Mouse (Mus musculus) cerebellum, adult 8-10 months (tissue): ENCODE results near the gene Lrrc57.

ENCODE experiments used
- DNase-seq: peaks from one replicate; pipeline ENCODE4 v3.0.0; 2022

The Lrrc57 gene

DNA sequence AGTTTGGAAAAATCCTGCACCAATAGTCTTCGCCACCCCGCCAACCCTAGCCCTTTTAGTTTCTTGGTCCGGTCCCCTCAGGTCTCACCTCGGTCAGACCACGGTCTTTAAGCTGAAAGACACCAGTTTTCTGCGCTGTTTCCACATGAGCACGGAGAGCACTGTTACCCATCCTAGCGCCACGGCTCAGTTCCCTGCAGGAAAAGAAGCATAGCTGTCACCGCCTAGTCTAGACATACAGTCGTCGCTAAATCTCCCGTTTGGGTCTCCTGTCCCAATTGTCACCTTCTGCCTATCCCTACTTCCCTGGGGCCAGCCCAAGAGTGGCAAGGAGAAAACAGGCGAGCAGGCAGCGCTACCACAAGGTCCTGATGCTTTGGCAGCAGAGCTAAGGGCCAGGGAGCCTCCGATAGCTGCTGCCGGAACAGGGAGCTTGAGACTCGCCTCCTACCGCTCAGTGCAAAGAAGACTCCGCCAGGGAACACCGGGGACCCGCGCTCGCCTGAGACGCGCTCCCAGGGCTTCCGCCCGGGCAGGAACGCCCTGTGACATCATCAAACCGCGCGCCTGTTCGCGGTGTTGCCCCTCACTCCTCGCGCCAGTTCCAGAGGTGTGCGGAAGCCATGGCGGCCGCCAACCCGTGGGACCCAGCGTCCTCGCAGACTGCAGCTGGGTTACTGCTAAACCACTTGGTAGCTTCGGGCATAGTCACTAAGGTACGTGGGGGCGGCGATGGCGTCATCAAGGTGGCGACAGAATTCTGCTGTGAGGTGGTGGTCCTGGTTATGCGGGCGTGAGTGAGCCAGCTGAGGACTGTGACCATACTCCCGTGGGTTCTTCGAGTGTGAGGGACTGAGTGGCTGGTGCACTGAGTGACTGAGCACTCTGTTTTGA, at the start of gene Lrrc57, which contains the start of gene Haus2:
TSS of gene Lrrc57 (minus strand) at position 691 of the 894 bp plus-strand sequence.
TSS of gene Haus2 (plus strand) at position 554 of the 894 bp plus-strand sequence.
- peak; percentile 88 for DNase-seq

DNA sequence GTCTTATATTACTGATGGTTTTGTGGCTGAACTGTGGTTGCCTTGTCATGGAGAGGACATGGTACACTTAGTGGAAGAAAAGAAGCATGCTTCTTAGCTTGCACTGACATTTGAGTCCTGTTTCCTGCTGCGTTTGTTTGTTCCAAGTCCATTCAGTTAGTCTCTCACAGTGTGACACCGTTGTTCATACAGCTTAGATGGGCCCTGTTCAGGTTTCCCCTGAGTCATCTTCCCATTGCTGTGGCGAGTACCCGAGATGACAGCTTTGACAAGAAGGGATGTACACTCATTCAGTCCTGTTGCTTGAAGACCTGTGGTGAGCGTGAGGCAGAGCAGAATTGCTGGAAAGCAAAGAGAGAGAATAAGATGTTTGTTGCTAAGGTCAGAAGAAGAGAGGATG, 49.2 kb upstream of the Lrrc57 start:
- DNase-seq: no peak

DNA sequence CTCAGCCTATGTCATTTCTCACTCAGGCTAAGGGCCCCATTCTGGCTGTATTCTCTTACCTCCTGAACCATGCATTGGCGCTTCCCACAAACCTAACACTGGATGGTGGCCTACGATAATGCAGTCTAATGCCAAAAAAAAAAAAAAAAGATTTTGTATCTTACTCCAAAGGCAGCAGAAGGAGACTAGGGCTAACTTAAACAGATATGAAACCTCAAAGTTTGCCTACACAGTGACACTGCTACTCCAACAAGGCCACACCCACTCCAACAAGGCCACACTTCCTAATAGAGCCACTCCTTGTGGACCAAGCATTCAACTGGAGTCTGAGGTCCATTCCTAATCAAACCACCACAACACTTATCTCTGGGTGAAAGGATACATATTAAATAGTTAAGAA, 47.4 kb upstream of the Lrrc57 start:
- DNase-seq: no peak

DNA sequence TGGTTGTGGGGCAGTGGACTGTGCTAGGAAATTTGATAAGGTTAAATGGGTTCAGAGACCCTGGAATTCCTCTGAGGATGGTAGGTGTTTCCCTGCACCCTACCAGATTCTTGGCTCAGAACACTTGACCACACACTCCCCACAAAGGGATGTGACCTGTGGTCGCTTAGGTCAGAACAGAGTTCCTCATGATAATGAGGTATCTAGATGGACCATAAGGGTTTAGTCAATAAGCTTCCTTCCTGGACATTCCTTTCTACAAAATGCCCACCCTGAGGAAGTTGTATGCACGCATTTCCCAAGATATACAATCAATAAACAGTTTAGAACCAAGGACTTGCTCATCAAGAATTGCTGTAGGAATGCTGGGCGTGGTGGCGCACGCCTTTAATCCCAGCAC, 46.6 kb upstream of the Lrrc57 start:
- no peak for DNase-seq

DNA sequence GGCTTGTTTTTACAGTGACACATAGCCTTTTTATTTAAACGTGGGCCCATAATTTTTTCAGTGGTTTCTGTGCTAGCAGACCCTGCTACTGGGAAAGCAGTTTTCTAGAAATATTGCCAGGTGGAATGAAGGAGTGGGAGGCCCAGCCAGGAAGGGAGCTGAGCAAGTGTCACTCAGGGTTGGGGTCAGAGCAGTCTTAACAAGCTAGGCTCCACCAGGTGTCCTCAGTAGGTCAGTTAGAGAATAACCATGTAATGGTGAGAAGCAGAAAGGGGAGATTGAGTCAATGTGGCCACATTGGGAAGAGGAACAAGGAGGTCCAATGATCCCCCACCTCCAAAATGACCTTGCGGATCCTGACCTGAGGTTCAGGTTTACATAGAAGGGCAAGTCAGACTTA, 45.4 kb upstream of the Lrrc57 start:
- DNase-seq: no peak

DNA sequence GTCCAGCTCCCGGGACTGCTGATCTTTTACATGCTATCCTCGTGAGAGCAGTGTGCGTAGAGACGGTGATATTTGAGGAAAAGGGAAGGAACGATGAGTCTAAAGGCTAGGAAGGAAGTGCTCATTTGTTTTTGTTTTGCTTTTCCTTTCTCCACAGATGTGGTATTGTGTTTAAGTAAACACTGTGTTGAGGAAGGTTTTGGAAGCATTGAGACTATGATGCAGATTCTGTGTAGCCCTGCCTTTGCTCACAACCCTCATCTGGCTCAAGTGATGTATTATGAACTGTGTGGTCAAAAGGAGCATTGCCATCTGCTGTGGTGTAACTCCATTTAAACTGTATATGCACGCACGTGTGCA, 43.6 kb upstream of the Lrrc57 start:
- DNase-seq: no peak

DNA sequence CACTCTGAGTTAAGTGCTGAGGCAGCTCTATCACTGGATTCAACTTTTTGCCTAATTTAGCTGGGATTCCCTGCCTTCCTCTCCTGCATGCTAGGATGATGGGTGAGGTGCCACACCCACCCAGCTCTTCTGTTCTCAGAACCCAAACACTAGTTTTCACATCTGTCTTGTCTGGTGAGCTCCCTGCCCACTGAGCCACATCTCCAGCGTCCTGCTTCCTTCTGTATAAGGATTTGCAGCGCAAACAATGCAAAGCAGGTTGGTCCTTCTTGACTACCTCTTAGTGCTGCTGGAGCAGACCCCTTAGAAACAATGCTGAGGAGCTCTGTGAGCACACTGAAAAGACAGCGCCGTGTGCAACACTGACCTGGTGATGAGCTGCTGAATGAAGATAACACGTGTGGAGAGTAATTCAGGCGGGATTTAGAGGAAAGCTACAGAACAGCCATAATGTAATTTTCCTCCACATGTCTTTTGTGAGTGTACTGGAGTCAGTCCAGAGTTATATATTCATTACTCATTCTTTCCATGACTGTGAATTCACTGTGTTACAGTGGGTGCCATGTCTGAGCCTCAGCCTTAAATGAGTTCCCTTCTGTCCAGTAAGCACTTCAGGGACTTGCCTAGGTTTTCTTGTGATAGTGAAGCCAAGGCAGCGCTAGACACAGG, 43.1 kb upstream of the Lrrc57 start:
- no peak for DNase-seq

DNA sequence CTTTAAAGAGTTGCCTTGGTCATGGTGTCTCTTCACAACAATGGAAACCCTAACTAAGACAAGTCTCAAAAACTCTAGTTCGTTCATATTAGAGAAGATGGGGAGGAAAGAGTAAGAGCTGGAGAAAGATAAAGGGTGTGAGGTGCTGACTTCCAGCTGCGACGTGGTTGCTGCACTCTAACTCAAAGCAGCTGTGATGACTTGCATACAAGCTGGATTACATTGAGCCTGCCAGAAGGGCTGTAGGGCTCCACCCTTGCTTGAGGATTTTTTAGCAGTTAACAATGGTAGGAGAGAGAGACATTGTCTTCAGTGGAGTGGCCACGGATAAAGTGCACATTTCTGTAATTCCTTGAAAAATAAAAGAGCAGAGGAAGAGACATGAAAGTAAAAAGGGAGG, 37.5 kb upstream of the Lrrc57 start:
- DNase-seq: no peak

DNA sequence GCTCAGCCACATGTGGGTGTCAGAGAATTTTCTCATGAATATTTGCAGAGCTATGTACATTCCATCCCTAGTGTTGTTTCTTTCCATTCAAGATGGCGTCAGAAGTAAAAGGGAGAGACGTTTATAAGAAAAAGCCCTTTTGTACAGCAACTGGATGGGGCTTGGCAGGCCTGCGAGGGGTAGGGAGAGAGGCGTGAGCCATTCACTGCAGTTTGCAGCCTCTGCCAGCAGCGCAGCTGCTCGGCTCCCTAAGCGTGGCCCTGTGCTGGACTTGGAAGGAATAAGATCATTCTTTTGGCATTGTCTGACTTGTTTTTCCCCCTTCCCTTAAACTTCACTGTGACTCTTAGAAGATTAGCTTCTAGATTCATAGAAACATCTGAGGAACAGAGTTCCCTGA, 34.5 kb upstream of the Lrrc57 start:
- no peak for DNase-seq

DNA sequence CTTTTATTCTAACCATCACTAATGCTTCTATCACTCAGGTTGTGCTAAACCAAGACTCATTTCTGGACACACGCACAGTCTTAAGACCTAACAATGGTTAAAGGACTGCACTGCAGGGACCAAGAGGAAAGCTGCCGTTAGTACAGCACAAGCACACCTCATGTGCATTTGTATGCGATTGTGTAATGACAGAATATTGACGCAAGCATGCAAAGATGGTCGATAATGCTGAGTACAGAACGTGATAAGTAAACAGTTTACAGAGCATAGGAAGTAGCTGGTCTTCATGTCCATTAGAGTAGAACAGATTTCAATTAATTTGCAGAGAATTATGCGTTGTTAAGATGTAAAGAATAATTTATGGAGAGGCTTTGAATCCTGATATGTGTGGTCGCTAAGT, 31.5 kb upstream of the Lrrc57 start:
- DNase-seq: no peak

DNA sequence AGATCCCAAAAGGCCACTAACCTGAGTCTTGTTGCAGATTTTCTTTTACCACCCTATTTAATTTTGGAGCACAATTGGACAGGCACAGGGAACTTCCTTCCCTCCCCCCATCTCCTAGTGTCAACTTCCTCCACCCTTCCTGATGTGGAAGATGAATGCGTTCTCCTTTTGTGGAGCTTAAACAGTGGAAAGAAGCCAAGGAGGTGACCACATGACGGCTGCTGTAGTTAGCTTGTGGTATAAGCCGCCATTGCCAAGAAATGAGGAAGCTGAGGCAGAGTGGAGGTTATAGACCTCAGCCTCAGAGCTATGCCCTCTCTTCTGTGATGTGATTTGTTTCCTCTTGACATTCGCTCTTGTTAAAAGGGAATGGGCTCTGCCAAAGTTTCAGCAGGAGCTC, 22.6 kb upstream of the Lrrc57 start:
- no peak for DNase-seq

DNA sequence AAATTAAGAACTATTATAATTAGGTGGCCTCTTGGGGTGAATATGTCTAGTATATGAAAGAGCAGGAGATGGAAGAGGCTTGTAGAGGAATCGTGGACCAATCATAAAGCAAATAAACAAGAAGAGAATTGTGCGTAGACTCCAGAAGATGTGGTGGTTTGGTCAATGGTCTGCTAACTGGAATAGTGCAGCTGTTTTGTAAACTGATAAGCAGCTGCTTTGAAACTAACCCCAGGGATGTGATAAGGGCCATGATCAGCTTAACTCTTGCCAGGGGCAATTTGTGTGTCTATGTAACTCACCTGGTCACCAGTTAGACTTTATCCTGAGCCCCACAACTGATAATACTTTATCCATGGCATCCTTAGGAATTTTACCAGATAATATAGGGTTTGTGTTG, 22.2 kb upstream of the Lrrc57 start:
- DNase-seq: no peak

DNA sequence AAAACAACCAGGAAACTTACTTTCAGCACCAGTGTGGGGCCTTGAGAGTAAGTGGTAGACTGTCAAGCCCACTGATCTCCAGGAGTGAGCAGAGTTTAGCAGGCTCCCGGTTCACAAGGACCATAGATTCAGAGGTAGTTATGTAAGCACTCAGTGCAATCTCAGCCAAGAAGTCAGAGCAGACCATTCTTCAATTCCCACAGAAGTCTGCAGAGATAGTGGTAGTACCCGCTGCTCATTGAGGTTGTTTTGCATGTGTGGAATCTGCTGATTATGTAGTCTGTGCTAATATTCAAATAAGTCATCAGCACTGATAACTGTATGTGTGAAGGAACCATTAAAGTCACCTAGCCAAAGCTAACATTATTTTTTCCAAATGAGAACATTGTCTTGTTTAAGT, 21.3 kb upstream of the Lrrc57 start:
- DNase-seq: no peak

DNA sequence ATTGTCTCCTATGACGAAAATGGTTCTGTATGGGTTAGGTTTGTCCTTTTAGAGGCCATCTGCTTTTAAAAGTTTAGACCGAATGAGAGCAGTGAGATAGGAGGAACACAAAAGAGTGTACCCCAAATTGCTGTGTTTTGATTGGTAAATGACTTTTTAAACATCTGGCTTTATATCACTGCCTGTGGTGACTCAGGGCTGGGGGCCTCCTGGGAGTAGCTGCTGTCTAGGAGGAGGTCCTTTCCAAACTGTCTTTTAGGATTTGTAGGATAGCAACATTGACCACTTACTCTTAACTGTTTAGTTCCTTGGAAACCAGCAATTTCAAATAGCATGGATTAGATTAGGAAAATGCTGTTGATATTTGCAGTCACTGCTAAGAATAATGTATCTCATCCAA, 20.9 kb upstream of the Lrrc57 start:
- DNase-seq: no peak

DNA sequence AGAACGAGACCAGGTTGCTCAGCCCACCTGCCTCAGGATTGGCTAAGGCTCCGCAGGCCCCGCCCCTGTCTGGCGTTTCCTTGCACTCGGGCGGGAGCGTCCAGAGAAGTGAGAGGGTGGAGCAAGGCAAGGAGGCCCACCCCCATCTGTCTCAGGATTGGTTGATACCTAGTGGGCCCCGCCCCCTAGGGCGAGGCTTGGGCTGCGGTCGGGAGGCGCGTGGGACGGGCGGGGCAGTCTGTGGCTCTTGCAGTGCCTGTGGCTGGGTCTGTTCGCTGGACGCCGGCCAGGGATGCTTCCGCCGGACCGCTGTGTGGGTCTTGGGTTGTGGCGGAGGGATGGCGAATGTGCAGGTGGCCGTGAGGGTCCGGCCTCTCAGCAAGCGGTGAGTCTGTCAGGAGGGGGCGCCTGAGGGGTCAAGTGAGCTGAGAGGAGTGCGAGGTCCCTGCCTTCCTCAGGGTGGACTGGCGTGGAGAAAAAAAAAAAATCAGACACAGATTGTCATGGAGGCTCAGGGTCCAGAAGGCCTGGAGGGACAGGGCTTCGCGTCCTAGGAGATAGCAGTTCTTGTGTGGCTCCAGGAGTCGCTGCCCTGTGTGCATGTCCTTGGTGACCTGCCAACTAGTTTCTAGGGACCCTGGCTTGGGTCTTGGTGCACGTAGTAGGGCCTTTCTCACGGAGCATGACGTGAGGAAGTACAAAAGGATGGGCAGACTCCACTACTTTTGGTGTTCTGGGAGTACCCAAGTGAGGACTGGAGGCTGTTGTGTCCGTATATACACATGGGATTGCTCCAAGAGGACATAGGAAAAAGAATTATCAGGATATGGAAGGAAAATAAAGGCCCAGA, 19.8 kb upstream of the Lrrc57 start, which contains the start of gene Stard9:
TSS of gene Stard9 (plus strand) at position 236 of the 850 bp plus-strand sequence.
- peak; percentile 97 for DNase-seq

DNA sequence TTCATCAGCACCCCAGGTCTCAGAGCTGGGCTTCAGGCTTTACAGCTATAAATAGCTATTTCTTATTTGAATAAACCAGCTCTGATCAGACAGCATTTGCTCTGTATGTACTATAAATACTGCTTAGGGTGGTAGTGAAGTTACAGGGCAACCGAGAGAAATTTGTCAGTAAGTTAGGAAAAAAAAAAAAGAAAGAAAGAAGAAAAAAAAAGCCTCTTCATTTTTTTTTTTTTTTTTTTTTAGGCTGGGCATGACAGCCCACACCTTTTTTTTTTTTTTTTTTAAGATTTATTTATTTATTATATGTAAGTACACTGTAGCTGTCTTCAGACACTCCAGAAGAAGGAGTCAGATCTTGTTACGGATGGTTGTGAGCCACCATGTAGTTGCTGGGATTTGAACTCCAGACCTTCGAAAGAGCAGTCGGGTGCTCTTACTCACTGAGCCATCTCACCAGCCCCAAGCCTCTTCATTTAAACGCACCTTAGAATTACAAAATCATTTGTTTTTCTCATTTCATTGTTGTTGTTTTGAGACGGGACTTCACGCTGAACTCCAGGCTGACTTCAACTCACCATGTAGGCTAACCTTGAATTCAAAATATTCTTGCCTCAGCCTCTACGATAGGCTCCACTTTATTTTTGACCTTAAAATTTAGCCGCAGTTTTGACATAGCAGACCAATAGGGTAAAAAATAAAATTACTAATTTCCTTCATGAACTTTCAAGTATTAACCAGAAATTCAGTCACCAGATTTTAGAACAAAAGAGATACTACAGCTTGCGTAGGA, 19.0 kb upstream of the Lrrc57 start:
- no peak for DNase-seq

DNA sequence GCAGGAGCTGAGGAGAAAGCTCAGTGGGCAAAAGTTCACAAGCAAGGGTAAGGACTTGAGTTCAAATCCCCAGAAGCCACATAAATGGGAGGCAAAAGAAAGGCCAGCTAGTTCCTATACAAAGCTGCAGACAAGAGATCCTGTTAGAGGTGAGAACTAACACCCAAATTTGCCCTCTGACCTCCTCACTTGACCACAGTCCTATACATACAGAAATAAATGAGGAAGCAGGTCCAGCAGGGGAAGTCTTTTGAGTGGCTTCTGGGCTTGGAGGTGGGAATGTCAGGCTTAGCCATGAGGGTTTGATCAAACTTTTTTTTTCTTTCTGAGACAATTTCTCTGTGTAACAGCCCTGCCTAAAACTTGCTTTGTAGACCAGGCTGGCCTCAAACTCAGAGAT, 13.6 kb upstream of the Lrrc57 start:
- DNase-seq: no peak

DNA sequence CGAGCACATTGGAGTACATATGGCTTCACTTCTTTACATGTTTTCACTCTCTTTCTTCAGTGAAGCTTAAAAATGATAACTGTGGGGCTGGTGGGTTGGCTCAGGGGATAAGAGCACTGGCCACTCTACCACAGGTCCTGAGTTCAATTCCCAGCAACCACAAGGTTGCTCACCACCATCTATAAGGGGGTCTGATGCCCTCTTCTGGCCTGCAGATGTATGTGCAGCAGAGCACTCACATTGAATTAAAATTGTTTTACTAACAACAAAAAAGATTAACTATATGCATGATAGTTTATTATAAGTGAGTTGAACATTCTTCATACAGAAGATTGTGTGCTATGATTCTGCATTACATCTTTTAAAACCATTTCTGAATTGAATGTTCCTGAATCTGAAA, 10.2 kb upstream of the Lrrc57 start:
- DNase-seq: no peak

DNA sequence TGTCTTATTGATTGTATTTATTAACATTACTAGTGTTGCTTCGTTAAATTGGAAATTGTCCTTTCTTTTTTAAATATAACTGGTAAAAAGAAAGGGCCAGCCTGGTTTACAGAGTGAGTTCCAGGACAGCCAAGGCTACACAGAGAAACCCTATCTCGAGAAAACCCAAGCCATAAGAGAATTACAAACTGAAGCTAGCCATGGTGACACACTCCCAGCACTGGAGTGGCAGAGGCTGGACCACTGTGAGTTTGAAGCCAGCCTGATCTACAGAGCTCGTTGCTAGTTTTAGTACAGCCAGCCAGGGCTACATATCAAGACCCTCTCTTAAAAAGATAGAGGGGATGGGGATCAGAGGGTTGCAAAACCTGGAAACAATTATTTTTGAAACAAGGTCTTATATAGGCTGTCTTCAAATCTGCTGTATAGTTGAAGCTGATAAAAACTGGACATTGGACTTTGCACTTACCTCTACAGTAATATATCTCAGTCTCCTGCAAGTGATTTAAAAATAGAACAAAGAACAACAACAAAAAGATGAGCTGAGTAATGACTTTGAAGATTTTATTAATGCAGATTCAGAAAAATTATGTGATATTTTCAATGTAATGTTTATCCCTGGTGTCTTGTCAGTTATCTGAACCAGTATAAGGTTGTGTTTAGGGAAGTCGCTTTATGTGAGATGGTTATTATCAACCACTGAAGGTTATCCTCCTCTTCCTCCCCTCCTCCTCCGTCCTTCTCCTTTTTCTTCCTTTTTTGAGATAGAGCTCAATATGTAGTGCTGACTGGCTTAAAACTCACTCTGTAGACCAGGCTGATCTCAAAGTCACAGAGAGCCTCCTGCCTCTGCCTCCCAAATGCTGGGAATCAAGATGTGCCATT, 7.2 kb upstream of the Lrrc57 start:
- no peak for DNase-seq

DNA sequence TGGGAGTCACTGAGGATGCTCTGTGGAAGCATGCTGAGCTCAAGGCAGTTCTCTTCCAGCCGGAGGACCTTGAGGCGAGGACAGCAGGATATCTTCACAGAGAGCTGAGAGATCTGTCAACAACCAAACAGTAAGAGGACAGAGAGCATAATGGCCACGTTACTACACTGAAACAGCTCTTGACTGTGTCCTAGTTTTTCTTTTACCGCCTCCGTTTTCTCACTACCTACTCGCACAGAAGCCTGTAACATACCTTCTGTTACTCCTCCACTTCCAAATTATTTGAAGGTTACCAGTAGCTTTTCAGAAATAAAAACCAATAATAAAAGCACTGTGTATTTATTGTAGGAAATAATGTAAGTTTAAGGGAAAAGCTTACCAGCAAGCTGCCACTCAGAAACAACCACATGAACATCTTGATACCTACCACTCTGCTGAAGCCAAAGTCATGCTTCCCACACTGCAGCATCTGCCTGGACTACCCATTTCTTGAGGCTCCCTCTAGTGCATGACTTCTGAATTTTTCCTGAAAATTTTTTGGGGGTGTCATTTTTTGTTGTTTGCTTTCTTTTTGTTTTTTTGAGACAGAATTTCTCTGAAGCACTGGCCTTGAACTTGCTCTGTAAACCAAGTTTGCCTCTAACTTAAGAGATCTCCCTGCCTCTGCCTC, 3.2 kb downstream of the Lrrc57 start:
- DNase-seq: no peak

DNA sequence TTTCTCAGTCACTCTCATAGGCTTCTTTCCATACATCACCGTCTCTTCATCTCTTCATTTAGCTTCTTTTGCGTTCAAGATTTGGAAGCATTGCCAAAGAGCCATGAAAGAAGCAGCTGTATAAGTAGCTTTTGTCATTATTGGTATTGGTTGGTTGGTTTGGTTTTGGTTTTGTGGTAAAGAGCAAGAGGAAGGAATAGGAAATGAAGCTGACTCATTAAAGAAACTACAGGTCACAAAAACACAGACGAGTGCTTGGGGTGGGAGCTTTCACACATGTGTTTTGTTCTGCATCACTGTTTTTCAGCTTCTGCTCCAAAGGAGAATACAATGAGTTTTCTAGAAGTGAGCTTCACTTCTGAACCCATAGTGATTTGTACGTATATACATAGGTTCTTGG, 9.8 kb downstream of the Lrrc57 start:
- no peak for DNase-seq
